Mouse (Mus musculus) MEL (cell line): ENCODE measurements around the gene Ift81. TPM values are rescaled to one million over a fixed set of nuclear protein-coding genes. Genes with fewer than 3 reads are reported as not detected.

ENCODE experiments used
- DNase-seq: peaks from one replicate; pipeline ENCODE4 v3.0.0; 2011; ENCODE audit warnings: low read depth, low spot score
- H3K27ac ChIP-seq: 2 replicates; pipeline ENCODE4 v1.5.1; 2012; ENCODE audit warnings: low read depth, mild to moderate bottlenecking, control low read depth, low read length, moderate library complexity; ENCODE audit not compliant: control insufficient read depth
- H3K27me3 ChIP-seq, 2 experiments: fragments of 150-350 bp in 1 of 2; sonication (generic) in 1 of 2; 2 replicates each; pipeline ENCODE4 v1.6.1; 2012; ENCODE audit warnings: low read length in 2 of 2, mild to moderate bottlenecking in 2 of 2, improper control_type of control experiment in 1 of 2, moderate library complexity in 1 of 2; ENCODE audit not compliant: insufficient read depth in 2 of 2, control insufficient read depth in 1 of 2
- H3K36me3 ChIP-seq, 2 experiments: 2 replicates each; pipeline ENCODE4 v1.6.1; 2012 to 2014; ENCODE audit warnings: low read length in 2 of 2, improper control_type of control experiment in 1 of 2, inconsistent platforms in 1 of 2, mild to moderate bottlenecking in 1 of 2; ENCODE audit not compliant: insufficient read depth in 2 of 2, control insufficient read depth in 1 of 2
- H3K4me1 ChIP-seq, 2 experiments: fragments of 150-350 bp in 1 of 2; sonication (generic) in 1 of 2; 2 replicates each; pipeline ENCODE4 v1.6.1; 2012; ENCODE audit warnings: low read length in 2 of 2, improper control_type of control experiment in 1 of 2, mild to moderate bottlenecking in 1 of 2; ENCODE audit not compliant: insufficient read depth in 2 of 2, control insufficient read depth in 1 of 2
- H3K4me3 ChIP-seq, 2 experiments: fragments of 150-350 bp in 1 of 2; sonication (generic) in 1 of 2; 2 replicates each; pipeline ENCODE4 v1.5.1; 2012; ENCODE audit warnings: low read depth in 2 of 2, low read length in 2 of 2, mild to moderate bottlenecking in 2 of 2, moderate library complexity in 2 of 2, control low read depth in 1 of 2, improper control_type of control experiment in 1 of 2; ENCODE audit not compliant: control insufficient read depth in 1 of 2, insufficient read depth in 1 of 2
- H3K79me2 ChIP-seq: 2 replicates; pipeline ENCODE4 v1.6.1; 2012; ENCODE audit warnings: mild to moderate bottlenecking, low read length, moderate library complexity; ENCODE audit not compliant: control insufficient read depth, poor library complexity, insufficient read depth
- H3K9ac ChIP-seq: 2 replicates; pipeline ENCODE4 v1.6.1; 2012; ENCODE audit warnings: low read depth, mild to moderate bottlenecking, control low read depth, low read length, moderate library complexity; ENCODE audit not compliant: control insufficient read depth, poor library complexity, severe bottlenecking
- H3K9me3 ChIP-seq: fragments of 150-350 bp; sonication (generic); replicated peaks from 2 replicates; pipeline ENCODE4 v1.6.1; 2012; ENCODE audit warnings: mild to moderate bottlenecking, low read length, improper control_type of control experiment, moderate library complexity; ENCODE audit not compliant: insufficient read depth
- BHLHE40 ChIP-seq: IDR thresholded peaks from 2 replicates; pipeline ENCODE4 v1.6.1; 2012; ENCODE audit warnings: low read depth, mild to moderate bottlenecking, inconsistent platforms, low read length, improper control_type of control experiment, borderline replicate concordance
- CHD1 ChIP-seq: IDR thresholded peaks from 2 replicates; pipeline ENCODE4 v1.6.1; 2012; ENCODE audit warnings: low read depth, mild to moderate bottlenecking, inconsistent platforms, low read length, improper control_type of control experiment
- CHD2 ChIP-seq: IDR thresholded peaks from 2 replicates; pipeline ENCODE4 v1.6.1; 2011; ENCODE audit warnings: low read length, improper control_type of control experiment
- CTCF ChIP-seq, 3 experiments: IDR thresholded peaks in 2 of 3; conservative IDR thresholded peaks in 1 of 3; 2 replicates each; pipeline ENCODE4 v1.5.1; 2011 to 2012; ENCODE audit warnings: low read length in 3 of 3, low read depth in 2 of 3, mild to moderate bottlenecking in 2 of 3, improper control_type of control experiment in 1 of 3, inconsistent platforms in 1 of 3, mixed read lengths in 1 of 3, moderate library complexity in 1 of 3; ENCODE audit not compliant: control insufficient read depth in 1 of 3, insufficient read depth in 1 of 3, poor library complexity in 1 of 3, severe bottlenecking in 1 of 3
- ELF1 ChIP-seq: IDR thresholded peaks from 2 replicates; pipeline ENCODE4 v1.6.1; 2014; ENCODE audit warnings: low read depth, mild to moderate bottlenecking, inconsistent platforms, low read length, improper control_type of control experiment, moderate library complexity
- EP300 ChIP-seq, 2 experiments: IDR thresholded peaks; 2 replicates each; pipeline ENCODE4 v1.6.1; 2011; ENCODE audit warnings: improper control_type of control experiment in 2 of 2, low read length in 2 of 2, low read depth in 1 of 2, mild to moderate bottlenecking in 1 of 2
- ETS1 ChIP-seq: IDR thresholded peaks from 2 replicates; pipeline ENCODE4 v1.6.1; 2012; ENCODE audit warnings: low read depth, mild to moderate bottlenecking, inconsistent platforms, low read length, improper control_type of control experiment, moderate library complexity
- GABPA ChIP-seq: IDR thresholded peaks from 2 replicates; pipeline ENCODE4 v1.6.1; 2012; ENCODE audit warnings: low read depth, mild to moderate bottlenecking, inconsistent platforms, low read length, improper control_type of control experiment, moderate library complexity
- GATA1 ChIP-seq: IDR thresholded peaks from 2 replicates; pipeline ENCODE4 v1.6.1; 2011; ENCODE audit warnings: low read depth, low read length, improper control_type of control experiment
- JUND ChIP-seq: IDR thresholded peaks from 2 replicates; pipeline ENCODE4 v1.6.1; 2011; ENCODE audit warnings: low read depth, mild to moderate bottlenecking, improper control_type of control experiment, low read length
- MAX ChIP-seq: IDR thresholded peaks from 2 replicates; pipeline ENCODE4 v1.6.1; 2011; ENCODE audit warnings: low read length, improper control_type of control experiment
- MYB ChIP-seq: IDR thresholded peaks from 2 replicates; pipeline ENCODE4 v1.6.1; 2011; ENCODE audit warnings: mild to moderate bottlenecking, low read depth, low read length, improper control_type of control experiment
- POLR2A ChIP-seq, 2 experiments: IDR thresholded peaks; 2 replicates each; pipeline ENCODE4 v1.6.1; 2011 to 2012; ENCODE audit warnings: low read length in 2 of 2, mild to moderate bottlenecking in 2 of 2, control low read depth in 1 of 2, improper control_type of control experiment in 1 of 2, low read depth in 1 of 2, moderate library complexity in 1 of 2; ENCODE audit not compliant: control insufficient read depth in 1 of 2, insufficient read depth in 1 of 2, poor library complexity in 1 of 2
- POLR2AphosphoS2 ChIP-seq: IDR thresholded peaks from 2 replicates; pipeline ENCODE4 v1.6.1; 2011; ENCODE audit warnings: low read length, improper control_type of control experiment
- POLR2AphosphoS5 ChIP-seq: IDR thresholded peaks from 2 replicates; pipeline ENCODE4 v1.6.1; 2012; ENCODE audit warnings: low read depth, borderline replicate concordance, mild to moderate bottlenecking, inconsistent platforms, low read length, moderate library complexity, mixed read lengths
- RAD21 ChIP-seq: IDR thresholded peaks from 2 replicates; pipeline ENCODE4 v1.6.1; 2011; ENCODE audit warnings: mild to moderate bottlenecking, low read depth, low read length, improper control_type of control experiment
- TAL1 ChIP-seq: IDR thresholded peaks from 2 replicates; pipeline ENCODE4 v1.6.1; 2012; ENCODE audit warnings: mild to moderate bottlenecking, inconsistent platforms, low read length, moderate library complexity, mixed read lengths
- TBP ChIP-seq: IDR thresholded peaks from 2 replicates; pipeline ENCODE4 v1.8.0; 2011; ENCODE audit warnings: low read depth, low read length, improper control_type of control experiment
- TCF12 ChIP-seq: IDR thresholded peaks from 2 replicates; pipeline ENCODE4 v1.6.1; 2014; ENCODE audit warnings: low read depth, mild to moderate bottlenecking, inconsistent platforms, low read length, improper control_type of control experiment, moderate library complexity
- UBTF ChIP-seq: IDR thresholded peaks from 2 replicates; pipeline ENCODE4 v1.6.1; 2012; ENCODE audit warnings: low read depth, mild to moderate bottlenecking, inconsistent platforms, low read length, improper control_type of control experiment, moderate library complexity, borderline replicate concordance; ENCODE audit not compliant: insufficient read depth
- USF1 ChIP-seq: IDR thresholded peaks from 2 replicates; pipeline ENCODE4 v1.6.1; 2014; ENCODE audit warnings: low read depth, mild to moderate bottlenecking, inconsistent platforms, low read length, improper control_type of control experiment, moderate library complexity
- USF2 ChIP-seq, 2 experiments: IDR thresholded peaks; 2 replicates each; pipeline ENCODE4 v1.6.1; 2011 to 2012; ENCODE audit warnings: improper control_type of control experiment in 2 of 2, low read length in 2 of 2, borderline replicate concordance in 1 of 2, inconsistent platforms in 1 of 2, low read depth in 1 of 2, mild to moderate bottlenecking in 1 of 2; ENCODE audit not compliant: insufficient read depth in 1 of 2
- ZC3H11A ChIP-seq: IDR thresholded peaks from 2 replicates; pipeline ENCODE4 v1.6.1; 2012; ENCODE audit warnings: low read depth, mild to moderate bottlenecking, inconsistent platforms, low read length, improper control_type of control experiment
- ZMIZ1 ChIP-seq: IDR thresholded peaks from 2 replicates; pipeline ENCODE4 v1.6.1; 2012; ENCODE audit warnings: low read depth, mild to moderate bottlenecking, inconsistent platforms, low read length, improper control_type of control experiment, moderate library complexity
- ZNF384 ChIP-seq: IDR thresholded peaks from 2 replicates; pipeline ENCODE4 v1.6.1; 2012; ENCODE audit warnings: low read depth, mild to moderate bottlenecking, inconsistent platforms, low read length, improper control_type of control experiment
- polyA plus RNA-seq, 2 experiments: library from polyadenylated mRNA; stranded (reverse) in 1 of 2; unstranded in 1 of 2; fragments of >175 nt in 1 of 2; fragments of >200 nt in 1 of 2; gene quantifications; 2 replicates each; pipeline versions ENCODE4 v1.2.1 to v1.2.4; 2012; ENCODE audit warnings: low replicate concordance in 2 of 2, low read depth in 1 of 2; ENCODE audit not compliant: insufficient read length in 2 of 2, insufficient read depth in 1 of 2, missing spikeins in 1 of 2
- total RNA-seq: library from RNA; depleted of rRNA; stranded (reverse); fragments of 300-350 nt; gene quantifications from 2 replicates; pipeline ENCODE4 v1.2.3, GENCODE M21; 2012

The Ift81 gene
- total and polyA plus RNA-seq, 3 experiments = 1.5 to 1.9 TPM; not detected in 1

- peak overlapping the region; percentile 31 to 57 for H3K4me3 ChIP-seq
- no peaks in the 10 kb centered on the region for H3K79me2 ChIP-seq
- no peak overlapping the region for H3K27ac ChIP-seq
- no peak for TF ChIP-seq MAX
- TF ChIP-seq TAL1 = no peak
- no peak for TF ChIP-seq ELF1
- 0 out of 2 replicates have a peak, but pooled peaks have one; percentile 22 for TF ChIP-seq JUND
- TF ChIP-seq MYB = no peak
- peak; percentile 67 for TF ChIP-seq ETS1
- TF ChIP-seq EP300 (IDR thresholded peaks at IDR 0.05; ENCODE audit: low read depth in 1 of 2, low read length in 2 of 2) = no peak
- TF ChIP-seq POLR2AphosphoS5 = no peak
- TF ChIP-seq ZC3H11A = no peak
- TF ChIP-seq, all 39 proteins: peak for 2
- peak; percentile 69 for DNase-seq
- Histone ChIP-seq H3K27me3 (no peaks in the 10 kb centered on the region), H3K9me3 (no peaks in the 10 kb centered on the region), H3K9ac (peak overlapping the region; percentile 52), H3K4me1 (peaks cover 14 to 18% of the 10 kb centered on the region in 2 experiments), H3K36me3 (peaks cover 0 to 12% of the 10 kb centered on the region in 2 experiments; a peak in 2 of 4 replicates)
These were observed 22.6 kb upstream of the Ift81 start for GRCm38 (mm10) chr5:122636958-122637357.

DNA sequence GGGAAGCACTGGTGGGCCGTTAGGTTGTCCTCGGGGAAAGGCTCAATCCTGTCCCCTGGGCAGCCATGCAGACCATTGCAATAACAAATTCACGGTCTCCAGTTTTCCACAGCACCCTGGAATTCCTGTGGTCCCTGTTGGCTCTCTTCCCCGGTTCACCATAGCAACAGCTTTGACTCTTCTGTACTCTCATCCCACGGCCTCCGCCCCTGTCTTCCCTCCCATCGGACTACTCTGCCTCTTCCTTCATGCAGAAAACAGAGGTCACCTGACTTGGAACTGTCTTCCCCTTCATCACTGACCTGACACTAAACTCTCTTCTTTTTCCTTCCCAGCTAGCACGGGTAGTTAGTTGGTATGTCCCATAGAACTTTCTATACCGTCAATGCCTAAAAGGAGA, 22.0 kb upstream of the Ift81 start:
- Histone ChIP-seq H3K27me3 (no peaks in the 10 kb centered on the region), H3K4me3 (no peak overlapping the region), H3K79me2 (no peaks in the 10 kb centered on the region), H3K4me1 (peaks cover 14 to 18% of the 10 kb centered on the region in 2 experiments), H3K36me3 (peaks cover 0 to 12% of the 10 kb centered on the region in 2 experiments; a peak in 2 of 4 replicates), H3K27ac (no peak overlapping the region), H3K9ac (no peak overlapping the region), H3K9me3 (no peaks in the 10 kb centered on the region)
- no peak for DNase-seq
- TF ChIP-seq RAD21 = no peak
- TF ChIP-seq BHLHE40 = no peak
- TF ChIP-seq POLR2AphosphoS2 = no peak
- TF ChIP-seq TBP = no peak
- no peak for TF ChIP-seq EP300 (IDR thresholded peaks at IDR 0.05; ENCODE audit: low read depth in 1 of 2, low read length in 2 of 2)
- no peak for TF ChIP-seq UBTF
- TF ChIP-seq GATA1 = no peak
- no peak for TF ChIP-seq GABPA
- no peak for TF ChIP-seq ELF1
- no peak for TF ChIP-seq USF2 (IDR thresholded peaks at IDR 0.05; ENCODE audit: borderline replicate concordance in 1 of 2, insufficient read depth in 1 of 2, low read depth in 1 of 2, low read length in 2 of 2)
- no peak for TF ChIP-seq POLR2AphosphoS5
- no peak for TF ChIP-seq CHD2
- no peak for TF ChIP-seq POLR2A (IDR thresholded peaks at IDR 0.05; ENCODE audit: control insufficient read depth in 1 of 2, insufficient read depth in 1 of 2, low read depth in 1 of 2, low read length in 2 of 2, poor library complexity in 1 of 2)
- TF ChIP-seq CHD1 = no peak
- no peak for TF ChIP-seq ZNF384
- no peak for TF ChIP-seq ZMIZ1
- no peak for TF ChIP-seq USF1
- no peak for TF ChIP-seq CTCF (IDR thresholded peaks at IDR 0.05 in 2 of 3, conservative IDR thresholded peaks at IDR 0.05 in 1 of 3; ENCODE audit: control insufficient read depth in 1 of 3, insufficient read depth in 1 of 3, low read depth in 2 of 3, low read length in 3 of 3, poor library complexity in 1 of 3, severe bottlenecking in 1 of 3)
- TF ChIP-seq TCF12 = no peak
